Mouse (Mus musculus) heart, embryonic 16.5 days (tissue): Measurements from ENCODE around the gene 2210010C04Rik. TPM values are rescaled to one million over a fixed set of nuclear protein-coding genes. Genes with fewer than 3 reads are reported as not detected.
A peak's percentile ranks its signal among the peaks of the same experiment; 100 is the strongest.

Experiments used
- ATAC-seq: fragments of 200-750 bp; cut with Nextera tagmentation; replicated peaks from 2 replicates; pipeline ENCODE4 v1.8.0; 2017; ENCODE audit warnings: moderate number of reproducible peaks; ENCODE audit not compliant: insufficient read depth, low FRiP score; ENCODE audit errors: extremely low read depth
- H3K27ac ChIP-seq: fragments of 300-500 bp; sonication (generic); 2 replicates; pipeline ENCODE4 v1.5.1; 2014; ENCODE audit warnings: mild to moderate bottlenecking, low read length, control low read depth, moderate library complexity
- H3K27me3 ChIP-seq: fragments of 300-500 bp; sonication (generic); 2 replicates; pipeline ENCODE4 v1.6.1; 2014; ENCODE audit warnings: low read length, mixed read lengths; ENCODE audit not compliant: control insufficient read depth, insufficient read depth
- H3K36me3 ChIP-seq: fragments of 300-500 bp; sonication (generic); 2 replicates; pipeline ENCODE4 v1.6.1; 2014; ENCODE audit not compliant: control insufficient read depth, insufficient read depth
- H3K4me1 ChIP-seq: fragments of 300-500 bp; sonication (generic); 2 replicates; pipeline ENCODE4 v1.6.1; 2014; ENCODE audit warnings: low read length, mixed read lengths; ENCODE audit not compliant: control insufficient read depth, insufficient read depth
- H3K4me2 ChIP-seq: fragments of 300-500 bp; sonication (generic); 2 replicates; pipeline ENCODE4 v1.6.1; 2014; ENCODE audit warnings: low read depth, mild to moderate bottlenecking, control low read depth, low read length
- H3K4me3 ChIP-seq: fragments of 300-500 bp; sonication (generic); 2 replicates; pipeline ENCODE4 v1.5.1; 2014; ENCODE audit warnings: mild to moderate bottlenecking, control low read depth, low read length
- H3K9ac ChIP-seq: fragments of 300-500 bp; sonication (generic); 2 replicates; pipeline ENCODE4 v1.6.1; 2014; ENCODE audit warnings: low read length, control low read depth
- H3K9me3 ChIP-seq: fragments of 300-500 bp; sonication (generic); replicated peaks from 2 replicates; pipeline ENCODE4 v1.6.1; 2016; ENCODE audit warnings: low read length; ENCODE audit not compliant: control insufficient read depth
- WGBS: fragments of 180-500 bp; shearing (Covaris S2); extraction: QIAGEN DNeasy Blood & Tissue Kit; methylation state at CpG from one replicate; pipeline ENCODE4 v1.1.7; 2014; 5-methylcytosine and 5-hydroxymethylcytosine counted together
- polyA plus RNA-seq: library from polyadenylated mRNA; unstranded; fragments of >200 nt; fragmentation: Nextera tagmentation; extraction: Ambion mirVana; gene quantifications from 2 replicates; pipeline ENCODE4 v1.2.1, GENCODE M21; 2015

2210010C04Rik gene
- polyA plus RNA-seq, 1 experiment from 2014 or later = not detected

DNA sequence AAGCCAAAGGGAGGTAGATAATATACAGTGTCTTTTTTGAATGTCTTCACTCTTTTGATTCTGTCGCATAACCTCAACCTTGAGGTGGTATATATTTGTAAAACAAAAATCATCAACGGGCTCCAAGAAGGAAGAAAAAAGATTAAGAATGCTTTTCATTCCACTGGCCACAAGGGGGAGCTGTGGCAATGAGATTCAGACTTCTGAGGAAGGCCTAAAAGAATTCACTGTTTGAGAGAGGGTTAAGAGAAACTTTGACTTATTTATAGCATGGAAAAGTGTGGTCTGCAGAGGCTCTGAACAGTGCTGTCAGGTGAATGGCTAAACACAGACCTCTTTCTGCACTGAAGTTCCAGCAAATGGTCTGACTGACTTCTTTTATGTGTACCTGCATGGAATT lies 20.3 kb upstream of the 2210010C04Rik start:
- Histone ChIP-seq H3K36me3 (no peaks in the 10 kb centered on the region), H3K4me2 (no peak overlapping the region), H3K27ac (peak overlapping the region; percentile 30; the same call in 1 of the 2 replicates), H3K4me3 (no peak overlapping the region), H3K9ac (no peak overlapping the region), H3K27me3 (no peaks in the 10 kb centered on the region), H3K4me1 (peaks cover 10% of the 10 kb centered on the region), H3K9me3 (no peaks in the 10 kb centered on the region)
- ATAC-seq = peak; percentile 32
- WGBS = 29% methylated on average over 2 of the region's 2 CpGs

DNA sequence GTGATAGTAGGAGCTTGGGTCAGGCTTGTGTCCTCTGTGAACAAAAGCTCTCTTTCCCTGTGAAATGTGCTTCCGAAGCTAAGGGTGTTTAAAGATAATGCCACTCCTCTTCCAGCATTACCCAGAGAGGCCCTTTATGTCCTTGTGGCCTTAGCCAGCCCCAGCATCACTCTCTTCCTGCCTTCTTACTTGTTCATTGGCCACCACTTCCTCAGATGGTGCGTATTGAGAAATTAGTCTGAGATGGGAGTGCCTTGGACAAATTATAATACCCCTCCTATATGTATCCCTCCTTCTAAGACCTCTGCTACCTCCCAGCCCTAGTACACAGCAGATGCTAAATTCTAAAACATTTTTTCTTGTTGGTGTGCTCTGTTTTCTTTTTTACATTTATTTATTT lies 19.1 kb upstream of the 2210010C04Rik start:
- Histone ChIP-seq H3K4me3 (no peak overlapping the region), H3K4me1 (peaks cover 10% of the 10 kb centered on the region), H3K27ac (no peak overlapping the region), H3K9ac (no peak overlapping the region), H3K27me3 (no peaks in the 10 kb centered on the region), H3K36me3 (no peaks in the 10 kb centered on the region), H3K9me3 (no peaks in the 10 kb centered on the region), H3K4me2 (no peak overlapping the region)
- WGBS = 74% methylated on average over 2 of the region's 2 CpGs
- ATAC-seq = no peak

DNA sequence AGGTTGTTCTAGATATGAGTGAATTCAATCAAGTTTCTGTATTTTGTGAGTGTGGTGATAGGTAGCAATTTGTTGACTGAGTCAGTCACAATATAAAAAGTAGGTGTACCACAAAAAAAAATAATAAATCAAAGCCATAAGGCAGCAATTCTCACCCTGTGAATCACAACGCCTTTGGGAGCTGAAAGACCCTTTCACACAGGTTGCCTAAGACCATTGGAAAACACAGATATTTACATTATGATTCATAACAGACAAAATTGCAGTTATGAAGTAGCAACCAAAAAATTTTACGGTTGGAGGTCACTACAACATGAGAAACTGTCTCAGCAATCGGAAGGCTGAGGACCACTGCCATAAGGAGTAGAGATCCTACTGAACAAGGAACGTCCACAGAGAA lies 16.5 kb upstream of the 2210010C04Rik start:
- Histone ChIP-seq H3K36me3 (no peaks in the 10 kb centered on the region), H3K27ac (no peak overlapping the region), H3K4me2 (no peak overlapping the region), H3K4me3 (no peak overlapping the region), H3K9me3 (no peaks in the 10 kb centered on the region), H3K9ac (no peak overlapping the region), H3K4me1 (peaks cover 5% of the 10 kb centered on the region), H3K27me3 (no peaks in the 10 kb centered on the region)
- WGBS = 80% methylated on average over 4 of the region's 4 CpGs
- no peak for ATAC-seq

DNA sequence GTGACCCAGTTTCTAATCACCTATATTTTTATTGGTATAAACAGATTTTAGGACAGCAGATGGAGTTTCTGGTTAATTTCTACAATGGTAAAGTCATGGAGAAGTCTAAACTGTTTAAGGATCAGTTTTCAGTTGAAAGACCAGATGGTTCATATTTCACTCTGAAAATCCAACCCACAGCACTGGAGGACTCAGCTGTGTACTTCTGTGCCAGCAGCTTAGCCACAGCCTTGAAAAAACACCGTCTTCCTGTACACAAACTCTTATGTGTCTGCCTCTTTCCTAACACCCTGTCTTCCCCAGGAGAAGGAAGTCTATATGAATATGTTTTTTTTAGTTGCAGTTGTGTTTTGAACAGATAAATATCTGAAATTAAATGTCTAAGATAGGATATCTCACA lies 13.3 kb upstream of the 2210010C04Rik start:
- Histone ChIP-seq H3K4me1 (no peaks in the 10 kb centered on the region), H3K36me3 (no peaks in the 10 kb centered on the region), H3K27ac (no peak overlapping the region), H3K4me3 (no peak overlapping the region), H3K9ac (no peak overlapping the region), H3K27me3 (no peaks in the 10 kb centered on the region), H3K9me3 (no peaks in the 10 kb centered on the region), H3K4me2 (no peak overlapping the region)
- 69% methylated on average over 1 of the region's 1 CpGs for WGBS
- no peak for ATAC-seq

DNA sequence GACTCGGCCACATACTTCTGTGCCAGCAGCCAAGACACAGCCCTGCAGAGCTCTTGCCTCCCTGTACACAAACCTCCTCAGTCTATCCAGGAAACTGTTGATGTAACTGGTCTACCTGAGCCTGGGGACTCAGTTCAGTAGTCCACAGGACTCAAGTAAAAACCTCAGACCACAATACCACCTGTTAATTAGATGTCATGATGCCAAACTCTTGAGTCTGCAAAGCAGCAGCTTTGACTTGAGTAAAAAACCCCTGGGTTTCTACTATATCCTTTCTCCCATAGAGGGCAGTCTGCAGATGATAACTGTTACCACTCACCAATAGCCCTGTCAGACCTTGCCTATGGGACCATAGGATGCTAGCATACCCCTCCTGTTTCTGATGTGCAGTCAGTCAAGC lies 12.7 kb upstream of the 2210010C04Rik start:
- Histone ChIP-seq H3K9me3 (no peaks in the 10 kb centered on the region), H3K27ac (no peak overlapping the region), H3K4me2 (no peak overlapping the region), H3K4me3 (no peak overlapping the region), H3K9ac (no peak overlapping the region), H3K4me1 (no peaks in the 10 kb centered on the region), H3K36me3 (no peaks in the 10 kb centered on the region), H3K27me3 (no peaks in the 10 kb centered on the region)
- ATAC-seq = no peak
- WGBS = 65% methylated on average over 1 of the region's 1 CpGs

DNA sequence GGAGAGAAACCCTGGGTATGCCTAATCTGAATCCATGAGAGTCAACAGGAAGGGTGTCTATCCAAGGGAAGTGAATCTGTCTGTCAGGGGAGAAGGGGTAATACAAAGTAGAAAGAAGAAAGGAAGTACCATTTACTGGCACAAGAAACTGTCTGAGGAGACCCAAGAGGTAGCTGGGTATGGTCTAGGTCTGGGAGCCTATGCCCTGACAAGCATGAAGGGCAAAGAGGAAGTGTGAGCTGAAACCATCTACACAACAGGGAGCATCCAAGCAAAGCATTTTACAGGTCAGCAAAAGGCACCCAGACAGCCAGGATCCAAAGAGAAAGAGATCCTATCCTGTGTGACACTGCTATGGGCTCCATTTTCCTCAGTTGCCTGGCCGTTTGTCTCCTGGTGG lies 11.9 kb upstream of the 2210010C04Rik start:
- H3K27ac ChIP-seq = no peak overlapping the region
- H3K4me2 ChIP-seq = no peak overlapping the region
- H3K4me3 ChIP-seq = no peak overlapping the region
- H3K4me1 ChIP-seq = no peaks in the 10 kb centered on the region
- no peak overlapping the region for H3K9ac ChIP-seq
- WGBS = 76% methylated on average over 1 of the region's 1 CpGs
- H3K27me3 ChIP-seq = no peaks in the 10 kb centered on the region
- no peaks in the 10 kb centered on the region for H3K36me3 ChIP-seq
- no peaks in the 10 kb centered on the region for H3K9me3 ChIP-seq
- ATAC-seq = no peak

DNA sequence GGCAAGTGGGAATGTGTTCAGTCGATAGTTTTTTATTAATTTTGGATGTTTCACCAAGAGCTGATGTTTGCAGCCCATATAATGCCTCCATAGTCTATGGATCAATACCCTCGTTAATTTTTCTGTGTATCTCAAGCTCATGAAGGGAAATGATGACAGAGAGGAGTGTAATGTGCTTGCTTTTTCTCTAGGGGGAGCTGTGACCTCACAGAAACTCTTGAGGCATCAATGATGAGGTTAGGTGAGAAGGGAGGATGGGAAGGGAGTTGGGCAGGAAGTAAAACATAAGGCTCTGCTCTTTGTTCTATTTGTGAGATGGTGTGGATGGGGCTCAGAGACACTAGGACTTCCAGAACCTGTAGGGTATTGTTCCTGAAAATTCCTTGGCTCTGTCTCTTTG lies 11.2 kb upstream of the 2210010C04Rik start:
- H3K36me3 ChIP-seq = no peaks in the 10 kb centered on the region
- 55% methylated on average over 2 of the region's 2 CpGs for WGBS
- H3K4me3 ChIP-seq = no peak overlapping the region
- no peak for ATAC-seq
- H3K4me1 ChIP-seq = no peaks in the 10 kb centered on the region
- no peak overlapping the region for H3K9ac ChIP-seq
- no peaks in the 10 kb centered on the region for H3K27me3 ChIP-seq
- H3K27ac ChIP-seq = no peak overlapping the region
- no peak overlapping the region for H3K4me2 ChIP-seq
- no peaks in the 10 kb centered on the region for H3K9me3 ChIP-seq

DNA sequence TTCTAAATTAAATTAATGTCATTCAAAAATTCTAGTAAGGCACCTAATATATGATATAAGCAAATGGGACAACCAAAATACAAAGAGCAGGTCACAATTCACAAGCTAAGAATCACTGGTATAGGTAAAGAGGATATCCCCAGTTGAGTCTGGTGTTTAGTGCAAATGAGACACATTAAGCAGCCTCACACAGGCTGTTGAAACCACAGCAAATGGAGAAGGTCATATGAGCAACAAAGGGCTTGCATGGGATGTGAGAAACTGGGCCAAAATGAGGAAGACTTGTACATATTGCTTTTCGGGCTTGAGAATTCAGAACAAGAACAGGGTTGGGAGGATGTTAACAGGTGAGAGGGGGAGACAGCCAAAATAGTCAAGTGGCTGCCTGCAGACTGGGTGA lies 9.4 kb upstream of the 2210010C04Rik start:
- H3K36me3 ChIP-seq = no peaks in the 10 kb centered on the region
- no peak for ATAC-seq
- H3K27me3 ChIP-seq = no peaks in the 10 kb centered on the region
- H3K9me3 ChIP-seq = no peaks in the 10 kb centered on the region
- H3K4me3 ChIP-seq = no peak overlapping the region
- no peak overlapping the region for H3K27ac ChIP-seq
- WGBS = 73% methylated on average over 1 of the region's 1 CpGs
- H3K4me2 ChIP-seq = no peak overlapping the region
- H3K4me1 ChIP-seq = no peaks in the 10 kb centered on the region
- H3K9ac ChIP-seq = no peak overlapping the region

DNA sequence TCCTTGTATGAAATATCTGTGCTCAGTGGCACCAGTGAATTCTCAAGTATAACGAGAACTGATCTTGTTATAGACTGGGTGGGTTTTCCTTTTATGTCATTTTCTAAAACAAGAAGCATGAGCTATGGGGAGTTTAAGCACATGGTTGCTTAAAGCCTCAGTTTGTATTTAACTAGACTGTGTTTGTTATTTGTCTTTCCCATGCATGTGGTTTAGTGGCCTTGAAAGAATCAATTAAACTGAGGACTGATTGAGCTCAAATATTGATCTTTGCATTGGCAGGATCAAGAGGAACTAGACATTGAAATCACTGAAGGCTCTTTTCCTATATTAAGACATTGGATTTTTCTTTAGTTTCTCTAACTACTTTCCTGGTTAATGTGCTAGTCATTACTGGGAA lies 9.0 kb upstream of the 2210010C04Rik start:
- no peak overlapping the region for H3K9ac ChIP-seq
- ATAC-seq = no peak
- 67% methylated on average over 1 of the region's 1 CpGs for whole genome bisulfite sequencing
- no peaks in the 10 kb centered on the region for H3K27me3 ChIP-seq
- no peak overlapping the region for H3K4me2 ChIP-seq
- no peak overlapping the region for H3K4me3 ChIP-seq
- H3K27ac ChIP-seq = no peak overlapping the region
- H3K9me3 ChIP-seq = no peaks in the 10 kb centered on the region
- no peaks in the 10 kb centered on the region for H3K4me1 ChIP-seq
- H3K36me3 ChIP-seq = no peaks in the 10 kb centered on the region

DNA sequence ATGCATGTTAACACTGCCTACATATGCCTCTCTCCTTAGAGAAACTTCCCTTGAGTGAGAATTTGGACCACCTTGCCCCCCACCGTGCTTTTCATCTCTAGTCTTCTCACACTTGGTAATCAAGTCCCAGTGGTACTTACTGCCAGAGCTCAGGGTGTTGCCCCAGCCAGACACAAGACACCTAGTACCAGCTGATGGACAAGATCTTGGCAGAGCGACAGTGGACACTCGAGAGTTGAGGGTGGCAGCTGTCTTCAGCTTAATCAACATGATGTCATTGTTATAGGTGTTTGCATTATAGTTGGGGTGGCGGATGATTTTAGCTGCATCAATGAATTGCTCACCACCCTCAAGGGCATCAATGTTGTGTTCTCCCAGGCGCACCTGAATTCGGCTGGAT lies 2.5 kb downstream of the 2210010C04Rik start:
- 76% methylated on average over 6 of the region's 6 CpGs for WGBS
- no peaks in the 10 kb centered on the region for H3K9me3 ChIP-seq

More for the DNA sequence above, 2.5 kb downstream of the 2210010C04Rik start:
- no peak overlapping the region for H3K4me3 ChIP-seq
- no peaks in the 10 kb centered on the region for H3K36me3 ChIP-seq
- ATAC-seq = no peak
- no peak overlapping the region for H3K27ac ChIP-seq
- H3K9ac ChIP-seq = no peak overlapping the region
- no peak overlapping the region for H3K4me2 ChIP-seq
- no peaks in the 10 kb centered on the region for H3K4me1 ChIP-seq
- H3K27me3 ChIP-seq = no peaks in the 10 kb centered on the region
